Mouse (Mus musculus): ENCODE measurements around the gene Rrp8. TPM values are rescaled to one million over a fixed set of nuclear protein-coding genes. Genes with fewer than 3 reads are reported as not detected.

Rrp8 gene
- 30.9 and 31.2 TPM in 2 replicates for polyA plus RNA-seq (2014; fragmentation: Nextera tagmentation; extraction: Ambion mirVana)

GRCm38 (mm10) chr7:105736911-105737521, at the start of gene Rrp8:
Rrp8 (minus strand) TSS chr7:105737385.
- H3K9me3 ChIP-seq (ENCODE audit: control insufficient read depth, low read length), result no peaks in the 10 kb centered on the region
- H3K27ac ChIP-seq (replicated peaks; ENCODE audit: low read depth, low read length), result peak within 1 kb of the TSS; percentile 89
- under 1% methylated on average over 29 of the region's 30 CpGs for WGBS
- H3K4me3 ChIP-seq (ENCODE audit: low read depth, low read length), result peak within 1 kb of the TSS; percentile 84
- no peaks in the 10 kb centered on the region for H3K27me3 ChIP-seq (replicated peaks; ENCODE audit: control insufficient read depth, insufficient read depth, low read length)
- H3K36me3 ChIP-seq (ENCODE audit: control insufficient read depth, insufficient read depth, low read length), result peaks cover 51% of the 10 kb centered on the region
- H3K4me2 ChIP-seq (ENCODE audit: low read depth, low read length), result peak within 1 kb of the TSS; percentile 73
- H3K9ac ChIP-seq (ENCODE audit: low read depth, low read length), result peak within 1 kb of the TSS; percentile 89
- ATAC-seq (ENCODE audit: low read depth) (no peak), DNase-seq (ENCODE audit: low spot score) (peak; percentile 27)
- peaks cover 21% of the 10 kb centered on the region for H3K4me1 ChIP-seq (ENCODE audit: control insufficient read depth, insufficient read depth, low read length)

- 3% methylated on average over 19 of the region's 20 CpGs for WGBS
- peaks cover 34% of the 10 kb centered on the region for H3K4me1 ChIP-seq (ENCODE audit: control insufficient read depth, insufficient read depth, low read length)
- peak overlapping the region; percentile 94 for H3K27ac ChIP-seq (replicated peaks; ENCODE audit: low read depth, low read length)
- H3K36me3 ChIP-seq (ENCODE audit: control insufficient read depth, insufficient read depth, low read length), result peaks cover 20% of the 10 kb centered on the region
- peak overlapping the region; percentile 99 for H3K9ac ChIP-seq (ENCODE audit: low read depth, low read length)
- H3K4me3 ChIP-seq (ENCODE audit: low read depth, low read length), result peak overlapping the region; percentile 97
- no peaks in the 10 kb centered on the region for H3K9me3 ChIP-seq (ENCODE audit: control insufficient read depth, low read length)
- H3K4me2 ChIP-seq (ENCODE audit: low read depth, low read length), result peak overlapping the region; percentile 77
- no peaks in the 10 kb centered on the region for H3K27me3 ChIP-seq (replicated peaks; ENCODE audit: control insufficient read depth, insufficient read depth, low read length)
- DNase-seq (ENCODE audit: low spot score), result no peak
- ATAC-seq (ENCODE audit: low read depth), result peak; percentile 58
Observed at GRCm38 (mm10) chr7:105786506-105787284, 49.5 kb upstream of the Rrp8 start.

- Histone ChIP-seq H3K9ac (ENCODE audit: low read depth, low read length) (peak overlapping the region; percentile 37; the same call in 1 of the 2 replicates), H3K4me3 (ENCODE audit: low read depth, low read length) (peak overlapping the region; percentile 4; the same call in 1 of the 2 replicates)
- DNase-seq (ENCODE audit: low spot score), result no peak
Observed at GRCm38 (mm10) chr7:105784556-105784955, 47.4 kb upstream of the Rrp8 start.

GRCm38 (mm10) chr7:105783861-105784260, 46.7 kb upstream of the Rrp8 start:
- H3K4me3 ChIP-seq (ENCODE audit: low read depth, low read length), result no peak overlapping the region
- no peaks in the 10 kb centered on the region for H3K27me3 ChIP-seq (replicated peaks; ENCODE audit: control insufficient read depth, insufficient read depth, low read length)
- H3K9me3 ChIP-seq (ENCODE audit: control insufficient read depth, low read length), result no peaks in the 10 kb centered on the region
- H3K4me1 ChIP-seq (ENCODE audit: control insufficient read depth, insufficient read depth, low read length), result peaks cover 45% of the 10 kb centered on the region
- DNase-seq (ENCODE audit: low spot score), result no peak
- H3K4me2 ChIP-seq (ENCODE audit: low read depth, low read length), result peak overlapping the region; percentile 77; the same call in 1 of the 2 replicates
- no peak for ATAC-seq (ENCODE audit: low read depth)
- WGBS, result 27% methylated on average over 4 of the region's 4 CpGs
- no peak overlapping the region for H3K27ac ChIP-seq (replicated peaks; ENCODE audit: low read depth, low read length)
- peaks cover 39% of the 10 kb centered on the region for H3K36me3 ChIP-seq (ENCODE audit: control insufficient read depth, insufficient read depth, low read length)
- H3K9ac ChIP-seq (ENCODE audit: low read depth, low read length), result no peak overlapping the region

More at GRCm38 (mm10) chr7:105784556-105784955, 47.4 kb upstream of the Rrp8 start:
- H3K27me3 ChIP-seq (replicated peaks; ENCODE audit: control insufficient read depth, insufficient read depth, low read length), result no peaks in the 10 kb centered on the region
- no peak overlapping the region for H3K27ac ChIP-seq (replicated peaks; ENCODE audit: low read depth, low read length)
- 18% methylated on average over 4 of the region's 4 CpGs for WGBS
- H3K4me1 ChIP-seq (ENCODE audit: control insufficient read depth, insufficient read depth, low read length), result peaks cover 38% of the 10 kb centered on the region
- peak overlapping the region; percentile 77 for H3K4me2 ChIP-seq (ENCODE audit: low read depth, low read length)
- no peaks in the 10 kb centered on the region for H3K9me3 ChIP-seq (ENCODE audit: control insufficient read depth, low read length)
- no peak for ATAC-seq (ENCODE audit: low read depth)
- peaks cover 39% of the 10 kb centered on the region for H3K36me3 ChIP-seq (ENCODE audit: control insufficient read depth, insufficient read depth, low read length)

GRCm38 (mm10) chr7:105778553-105779265, 41.5 kb upstream of the Rrp8 start:
- Histone ChIP-seq H3K27ac (replicated peaks; ENCODE audit: low read depth, low read length) (peak overlapping the region; percentile 95), H3K4me1 (ENCODE audit: control insufficient read depth, insufficient read depth, low read length) (peaks cover 32% of the 10 kb centered on the region), H3K4me3 (ENCODE audit: low read depth, low read length) (peak overlapping the region; percentile 35), H3K4me2 (ENCODE audit: low read depth, low read length) (peak overlapping the region; percentile 62), H3K9ac (ENCODE audit: low read depth, low read length) (peak overlapping the region; percentile 51; the same call in 1 of the 2 replicates), H3K36me3 (ENCODE audit: control insufficient read depth, insufficient read depth, low read length) (peaks cover 30% of the 10 kb centered on the region), H3K27me3 (replicated peaks; ENCODE audit: control insufficient read depth, insufficient read depth, low read length) (no peaks in the 10 kb centered on the region), H3K9me3 (ENCODE audit: control insufficient read depth, low read length) (no peaks in the 10 kb centered on the region)
- WGBS, result 13% methylated on average over 4 of the region's 4 CpGs
- DNase-seq (ENCODE audit: low spot score), result peak; percentile 91
- ATAC-seq (ENCODE audit: low read depth), result peak; percentile 92

- H3K9ac ChIP-seq (ENCODE audit: low read depth, low read length), result peak overlapping the region; percentile 51
- no peaks in the 10 kb centered on the region for H3K27me3 ChIP-seq (replicated peaks; ENCODE audit: control insufficient read depth, insufficient read depth, low read length)
- ATAC-seq (ENCODE audit: low read depth) (peak; percentile 88), DNase-seq (ENCODE audit: low spot score) (peak; percentile 91)
- H3K27ac ChIP-seq (replicated peaks; ENCODE audit: low read depth, low read length), result peak overlapping the region; percentile 95
- WGBS, result 14% methylated on average over 13 of the region's 13 CpGs
- H3K36me3 ChIP-seq (ENCODE audit: control insufficient read depth, insufficient read depth, low read length), result peaks cover 31% of the 10 kb centered on the region
- peak overlapping the region; percentile 35 for H3K4me3 ChIP-seq (ENCODE audit: low read depth, low read length)
- H3K9me3 ChIP-seq (ENCODE audit: control insufficient read depth, low read length), result no peaks in the 10 kb centered on the region
- peak overlapping the region; percentile 62 for H3K4me2 ChIP-seq (ENCODE audit: low read depth, low read length)
- H3K4me1 ChIP-seq (ENCODE audit: control insufficient read depth, insufficient read depth, low read length), result peaks cover 30% of the 10 kb centered on the region
Observed at GRCm38 (mm10) chr7:105777797-105778552, 40.8 kb upstream of the Rrp8 start.

GRCm38 (mm10) chr7:105777316-105777715, 40.1 kb upstream of the Rrp8 start:
- 60% methylated on average over 1 of the region's 1 CpGs for WGBS
- Histone ChIP-seq H3K27me3 (replicated peaks; ENCODE audit: control insufficient read depth, insufficient read depth, low read length) (no peaks in the 10 kb centered on the region), H3K9me3 (ENCODE audit: control insufficient read depth, low read length) (no peaks in the 10 kb centered on the region), H3K4me1 (ENCODE audit: control insufficient read depth, insufficient read depth, low read length) (peaks cover 30% of the 10 kb centered on the region), H3K36me3 (ENCODE audit: control insufficient read depth, insufficient read depth, low read length) (peaks cover 38% of the 10 kb centered on the region), H3K9ac (ENCODE audit: low read depth, low read length) (no peak overlapping the region; the same call in 1 of the 2 replicates), H3K27ac (replicated peaks; ENCODE audit: low read depth, low read length) (peak overlapping the region; percentile 95), H3K4me3 (ENCODE audit: low read depth, low read length) (peak overlapping the region; percentile 35), H3K4me2 (ENCODE audit: low read depth, low read length) (peak overlapping the region; percentile 62)
- DNase-seq (ENCODE audit: low spot score) (no peak), ATAC-seq (ENCODE audit: low read depth) (no peak)

- DNase-seq (ENCODE audit: low spot score) (no peak), ATAC-seq (ENCODE audit: low read depth) (no peak)
- Histone ChIP-seq H3K36me3 (ENCODE audit: control insufficient read depth, insufficient read depth, low read length) (peaks cover 40% of the 10 kb centered on the region), H3K27me3 (replicated peaks; ENCODE audit: control insufficient read depth, insufficient read depth, low read length) (no peaks in the 10 kb centered on the region), H3K27ac (replicated peaks; ENCODE audit: low read depth, low read length) (no peak overlapping the region), H3K4me3 (ENCODE audit: low read depth, low read length) (no peak overlapping the region), H3K4me1 (ENCODE audit: control insufficient read depth, insufficient read depth, low read length) (peaks cover 30% of the 10 kb centered on the region), H3K9ac (ENCODE audit: low read depth, low read length) (no peak overlapping the region), H3K4me2 (ENCODE audit: low read depth, low read length) (no peak overlapping the region), H3K9me3 (ENCODE audit: control insufficient read depth, low read length) (no peaks in the 10 kb centered on the region)
- WGBS, result 71% methylated on average over 2 of the region's 2 CpGs
Observed at GRCm38 (mm10) chr7:105776026-105776425, 38.8 kb upstream of the Rrp8 start.
